Mouse (Mus musculus) kidney, adult 8-10 months (tissue): ENCODE measurements around the gene Dpp7.
A peak's percentile ranks its signal among the peaks of the same experiment; 100 is the strongest.

Experiments used
- DNase-seq, 2 experiments: peaks; one replicate each; pipeline ENCODE4 v3.0.0; 2022

Dpp7 gene

DNA sequence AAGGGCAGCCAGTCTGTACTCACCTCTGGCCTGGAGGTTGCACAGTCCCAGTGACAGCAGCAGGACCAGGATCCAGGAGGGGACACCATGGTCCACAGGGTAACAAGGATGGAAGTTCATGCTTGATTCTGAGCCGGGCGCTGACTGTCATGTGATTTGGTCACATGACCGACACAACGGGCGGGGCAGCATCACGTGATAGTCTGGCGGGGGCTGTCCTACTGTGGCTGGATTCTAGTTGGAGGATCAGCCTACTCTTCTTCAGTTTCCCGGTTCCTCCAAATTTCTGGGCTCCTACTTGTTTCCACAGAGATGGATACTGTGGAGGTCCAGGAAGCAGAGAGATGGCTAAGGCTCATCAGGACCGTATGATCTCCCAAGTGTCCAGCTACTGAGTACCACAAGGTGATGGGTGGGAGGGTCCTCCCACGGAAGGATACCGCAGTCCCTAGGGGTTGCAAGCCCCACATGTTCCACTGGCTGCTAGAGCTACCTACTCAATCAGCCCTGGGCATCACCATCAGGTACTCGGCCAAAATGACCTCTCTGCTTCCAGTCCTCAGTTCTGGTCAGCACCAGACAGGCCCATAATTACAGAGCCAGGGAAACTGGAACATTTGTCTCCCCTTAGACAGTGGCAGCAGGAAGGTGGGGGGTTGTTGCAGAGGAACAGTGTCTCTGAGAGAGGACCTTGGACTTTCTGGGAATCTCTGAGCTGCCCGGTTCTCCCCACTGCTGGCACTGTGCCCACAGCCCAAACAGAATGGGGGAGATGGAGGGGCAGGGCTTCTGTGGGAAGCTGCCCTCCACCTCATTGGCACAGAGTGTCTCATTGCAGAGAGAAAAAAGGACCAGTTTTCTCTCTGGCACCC is at the start of gene Dpp7:
Dpp7 (minus strand) TSS at position 152 of the 872 bp plus-strand sequence.
- peak; percentile 80 to 89 for DNase-seq

DNA sequence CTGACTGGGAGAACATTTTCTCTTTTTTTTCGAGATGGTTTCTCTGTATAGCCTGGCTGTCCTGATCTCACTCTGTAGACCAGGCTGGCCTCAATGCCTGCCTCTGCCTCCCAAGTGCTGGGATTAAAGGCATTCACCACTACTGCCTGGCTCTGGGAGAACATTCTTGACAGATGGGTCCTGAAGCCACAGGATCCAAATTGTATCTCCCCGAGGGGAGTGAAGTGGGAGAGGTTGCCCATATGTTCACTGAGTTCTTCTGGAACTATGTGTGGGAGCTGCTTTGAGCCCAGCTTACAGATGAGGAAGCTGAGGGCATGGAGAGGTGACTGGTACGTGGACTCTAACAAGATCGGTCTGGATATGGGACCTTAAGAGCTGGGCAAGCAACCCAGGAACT is 47.8 kb upstream of the Dpp7 start:
- DNase-seq: no peak

GRCm38 (mm10) chr2:25402972-25403601 is 46.9 kb upstream of the Dpp7 start:
- peak; percentile 47 to 61 for DNase-seq

GRCm38 (mm10) chr2:25402377-25402971 is 46.3 kb upstream of the Dpp7 start:
- peak; percentile 72 to 90 for DNase-seq

GRCm38 (mm10) chr2:25400764-25401163 is 44.6 kb upstream of the Dpp7 start:
- DNase-seq: peak; percentile 51 to 58

GRCm38 (mm10) chr2:25400291-25400690 is 44.1 kb upstream of the Dpp7 start:
- DNase-seq: no peak

DNA sequence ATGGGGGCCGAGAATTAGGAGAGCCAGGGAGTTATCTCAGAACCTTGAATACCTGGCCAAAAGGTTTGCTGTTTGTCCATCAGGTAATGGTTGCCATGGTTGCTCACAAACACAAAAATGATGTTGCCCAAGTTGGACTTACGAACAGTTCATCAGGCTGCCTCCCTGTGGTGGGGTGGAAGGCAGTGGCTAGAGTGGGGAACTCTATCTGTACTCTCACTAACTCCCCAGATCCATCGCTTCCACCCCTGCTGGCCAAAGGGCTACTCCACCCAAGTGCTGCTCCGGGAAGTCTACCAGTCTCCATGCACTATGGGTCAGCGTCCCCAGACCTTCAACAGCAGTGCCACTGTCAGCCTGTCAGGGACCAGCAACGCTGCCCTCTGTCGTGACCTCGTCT is 42.9 kb upstream of the Dpp7 start, which contains the start of gene Npdc1:
Npdc1 (plus strand) TSS at position 301 of the 400 bp plus-strand sequence.
- no peak for DNase-seq

GRCm38 (mm10) chr2:25398065-25398464 is 41.9 kb upstream of the Dpp7 start:
- no peak for DNase-seq

- DNase-seq: no peak
These were observed 40.9 kb upstream of the Dpp7 start for GRCm38 (mm10) chr2:25397010-25397409.

GRCm38 (mm10) chr2:25396597-25396983 is 40.4 kb upstream of the Dpp7 start:
- no peak for DNase-seq

GRCm38 (mm10) chr2:25395721-25396596 is 39.8 kb upstream of the Dpp7 start, which contains the start of gene Entpd2:
Gene Entpd2 (plus strand): TSS chr2:25395874.
- DNase-seq: peak; percentile 36 to 66

GRCm38 (mm10) chr2:25394281-25395221 is 38.4 kb upstream of the Dpp7 start:
- DNase-seq: peak; percentile 19 to 28

DNA sequence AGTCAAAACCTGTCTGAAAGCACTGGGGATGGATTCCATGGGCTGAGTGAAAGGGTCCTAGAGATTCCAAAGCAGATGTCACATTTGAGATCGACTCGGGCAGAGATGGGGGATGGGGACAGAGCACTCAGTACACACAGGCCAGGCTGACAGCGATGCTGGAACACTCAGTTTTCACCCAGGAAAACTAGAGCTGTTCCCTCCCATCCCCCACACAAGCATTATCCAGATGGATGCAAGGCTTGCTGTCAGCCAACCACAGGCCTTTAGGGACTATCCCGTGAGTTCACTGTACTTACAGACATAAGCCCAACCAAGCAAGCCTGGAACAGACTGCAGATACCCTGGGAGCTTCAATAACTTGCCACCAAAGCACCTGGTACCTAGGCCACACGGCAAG is 35.1 kb upstream of the Dpp7 start:
- DNase-seq: no peak

GRCm38 (mm10) chr2:25384492-25384891 is 28.3 kb upstream of the Dpp7 start:
- DNase-seq: no peak

GRCm38 (mm10) chr2:25376589-25376988 is 20.4 kb upstream of the Dpp7 start:
- DNase-seq: peak; percentile 40 to 71

DNA sequence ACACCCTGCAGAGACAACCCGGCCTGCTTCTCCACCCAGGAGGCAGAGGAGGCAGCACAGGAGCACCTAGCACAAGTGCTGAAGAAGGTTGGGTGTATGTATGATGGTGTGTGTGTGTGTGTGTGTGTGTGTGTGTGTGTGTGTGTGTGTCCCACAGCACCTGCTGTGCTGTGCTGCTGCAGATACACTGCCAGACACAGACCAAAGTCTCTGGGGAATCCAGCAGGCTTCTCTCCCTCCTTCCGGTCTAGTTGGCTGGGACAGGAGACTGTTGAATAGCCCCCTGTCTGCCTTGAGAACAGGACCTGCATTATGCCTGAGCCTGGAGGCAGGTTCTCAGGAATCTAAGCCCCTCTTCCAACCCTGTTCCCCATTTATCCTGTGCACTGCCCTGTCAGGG is 17.3 kb upstream of the Dpp7 start:
- no peak for DNase-seq

GRCm38 (mm10) chr2:25372644-25373391 is 16.7 kb upstream of the Dpp7 start:
- no peak for DNase-seq

- DNase-seq: peak; percentile 81 to 87
These were observed 15.8 kb upstream of the Dpp7 start, which contains the start of gene Sapcd2 for GRCm38 (mm10) chr2:25371764-25372643. Gene Sapcd2 (plus strand): TSS chr2:25372321.

- DNase-seq: no peak
These were observed 13.8 kb upstream of the Dpp7 start for GRCm38 (mm10) chr2:25369996-25370395.
